Mouse (Mus musculus) frontal cortex, postnatal 25 days (tissue): Measurements from ENCODE around the gene 2810006K23Rik.
"Not testable (repeated sequence)": the region's sequence is repeated elsewhere in the genome, so short reads cannot be mapped to it uniquely, and the experiment has no call there.

Source experiments
- DNase-seq, 2 experiments: peaks; one replicate each; pipeline ENCODE4 v3.0.0; 2022; ENCODE audit warnings: low spot score in 2 of 2

Gene 2810006K23Rik

DNA sequence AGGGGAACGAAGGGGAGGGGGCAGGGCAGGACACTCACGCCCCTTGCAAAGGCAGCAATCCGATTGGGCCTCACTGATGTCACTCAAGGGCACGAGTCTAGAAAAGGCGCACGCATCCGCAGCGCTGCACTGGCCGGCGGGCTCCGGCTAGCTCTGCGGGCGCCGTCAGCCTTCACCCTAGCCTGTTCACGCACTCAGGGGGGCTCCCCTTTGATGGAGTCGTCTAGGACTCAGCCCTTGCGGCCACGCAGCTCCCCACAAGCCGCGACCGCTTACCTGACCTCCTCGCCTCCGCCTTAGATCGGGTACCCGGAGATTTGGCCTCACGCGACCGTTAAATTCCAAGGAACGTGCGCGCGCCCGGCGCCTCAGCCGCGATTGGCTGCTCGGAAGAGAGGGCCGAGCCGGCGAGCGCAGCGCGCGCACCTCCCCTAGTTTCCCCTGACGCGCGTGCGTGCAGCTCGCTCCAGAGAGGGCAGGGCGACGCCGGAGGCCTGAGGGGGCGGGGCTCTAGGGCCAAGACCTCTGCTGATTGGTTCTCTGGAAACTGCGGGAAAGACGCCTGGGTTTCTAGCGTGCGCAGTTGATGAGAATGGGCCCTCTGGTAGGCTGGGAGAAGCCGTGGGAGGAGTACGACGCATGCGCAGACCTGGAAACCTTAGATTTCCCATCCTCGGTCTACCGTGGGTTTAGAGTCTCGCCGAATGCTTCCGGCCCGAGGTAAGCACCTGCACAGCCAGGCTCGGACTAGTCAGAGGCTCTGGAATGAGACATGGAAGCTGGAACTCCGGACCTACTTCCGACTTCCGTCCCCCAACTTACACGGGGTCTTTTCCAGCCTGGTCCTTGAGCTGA, at the start of gene 2810006K23Rik, which contains the start of gene Mphosph9:
TSS of gene 2810006K23Rik (plus strand) at position 580 of the 855 bp plus-strand sequence.
TSS of gene Mphosph9 (minus strand) at position 463 of the 855 bp plus-strand sequence.
- peak; percentile 98 to 99 for DNase-seq

- DNase-seq: no peak
Observed at GRCm38 (mm10) chr5:124282854-124283253, 45.0 kb upstream of the 2810006K23Rik start.

- no peak for DNase-seq
Observed at GRCm38 (mm10) chr5:124284330-124284729, 43.6 kb upstream of the 2810006K23Rik start.

DNA sequence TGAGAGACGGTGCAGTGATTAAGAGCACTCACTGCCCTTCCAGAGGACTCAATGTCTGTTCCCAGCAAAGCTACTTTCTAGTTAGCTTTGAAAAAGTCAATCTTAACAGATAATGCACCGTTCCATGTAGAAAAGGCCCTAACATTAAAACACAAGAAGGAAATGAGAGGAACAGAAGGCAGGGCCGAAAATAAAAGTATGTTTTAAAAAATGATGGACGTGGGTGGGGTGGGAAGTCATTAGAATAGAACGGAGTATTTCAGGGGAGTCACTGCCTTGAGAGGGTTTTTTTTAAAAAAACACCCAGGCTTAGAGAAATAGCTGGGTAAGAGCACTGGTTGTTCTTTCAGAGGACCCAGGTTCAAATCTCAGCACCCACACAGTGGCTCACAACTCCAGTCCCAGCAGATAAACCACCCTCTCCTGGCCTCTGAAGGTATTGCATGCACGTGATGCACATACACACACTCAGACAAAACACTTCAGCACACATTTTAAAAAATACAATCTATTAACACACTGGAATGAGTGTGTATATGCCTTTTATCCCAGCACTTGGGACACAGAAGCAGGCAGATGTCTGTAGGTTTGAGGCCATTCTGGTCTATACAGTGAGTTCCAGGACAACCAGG, 40.2 kb upstream of the 2810006K23Rik start:
- DNase-seq: no peak

GRCm38 (mm10) chr5:124290216-124290615, 37.7 kb upstream of the 2810006K23Rik start:
- DNase-seq: no peak

GRCm38 (mm10) chr5:124293967-124294366, 33.9 kb upstream of the 2810006K23Rik start:
- DNase-seq: no peak

DNA sequence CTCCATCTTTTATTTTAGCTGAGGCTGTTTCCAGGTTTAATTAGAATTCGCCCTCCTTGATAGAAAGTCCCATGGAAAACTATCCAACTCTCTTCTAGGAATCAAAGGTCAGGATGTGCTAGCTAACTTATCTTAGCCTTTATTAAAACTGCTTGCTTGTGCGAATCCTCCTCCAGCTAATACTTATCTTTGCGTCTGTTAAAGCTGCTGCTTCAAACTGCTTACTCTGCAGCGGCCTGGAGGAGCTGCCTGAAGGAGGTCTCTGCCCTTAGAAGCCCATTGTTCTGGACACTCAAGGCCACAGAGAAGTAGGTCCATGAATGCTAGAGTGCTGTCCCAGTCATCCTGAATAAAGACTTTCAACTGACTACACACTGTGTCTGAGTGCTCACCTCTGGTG, 31.4 kb upstream of the 2810006K23Rik start:
- no peak for DNase-seq

DNA sequence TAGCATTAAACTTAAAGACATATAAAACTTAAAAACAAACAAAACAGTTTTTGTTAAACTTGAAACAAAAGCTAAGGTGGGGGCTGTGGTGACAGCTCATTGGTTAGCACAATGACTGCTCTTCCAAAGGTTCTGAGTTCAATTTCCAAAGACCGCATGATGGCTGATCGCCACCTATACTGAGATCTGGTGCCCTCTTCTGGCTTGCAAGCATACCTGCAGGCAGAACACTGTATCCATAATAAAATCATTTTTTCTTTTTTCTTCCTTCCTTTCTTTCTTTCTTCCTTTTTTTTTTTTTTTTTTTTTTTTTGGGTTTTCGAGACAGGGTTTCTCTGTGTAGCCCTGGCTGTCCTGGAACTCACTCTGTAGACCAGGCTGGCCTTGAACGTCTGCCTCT, 28.6 kb upstream of the 2810006K23Rik start:
- DNase-seq: not testable (repeated sequence)

DNA sequence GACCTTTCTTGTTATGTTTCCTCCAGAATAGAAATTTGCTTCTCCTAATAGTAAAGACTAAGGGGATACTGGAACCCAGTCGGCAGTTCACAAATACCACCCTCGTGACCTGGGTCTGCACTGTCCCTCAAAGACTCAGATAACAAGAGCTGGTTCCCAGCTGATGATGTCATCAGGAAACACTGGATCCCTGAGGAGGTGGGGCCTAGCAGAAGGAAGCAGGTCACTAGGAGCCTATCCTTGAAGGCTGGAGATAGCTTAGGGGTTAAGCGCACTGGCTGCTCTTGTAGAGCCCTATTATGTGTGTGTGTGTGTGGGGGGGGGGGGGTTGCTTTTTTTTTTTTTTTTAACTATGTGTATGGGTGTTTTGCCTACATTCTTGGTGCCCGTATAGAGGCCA, 27.8 kb upstream of the 2810006K23Rik start:
- DNase-seq: no peak

GRCm38 (mm10) chr5:124302853-124303252, 25.0 kb upstream of the 2810006K23Rik start:
- not testable (repeated sequence) for DNase-seq

- no peak for DNase-seq
Observed at GRCm38 (mm10) chr5:124309155-124309554, 18.7 kb upstream of the 2810006K23Rik start.

GRCm38 (mm10) chr5:124310091-124310490, 17.8 kb upstream of the 2810006K23Rik start:
- DNase-seq: no peak

DNA sequence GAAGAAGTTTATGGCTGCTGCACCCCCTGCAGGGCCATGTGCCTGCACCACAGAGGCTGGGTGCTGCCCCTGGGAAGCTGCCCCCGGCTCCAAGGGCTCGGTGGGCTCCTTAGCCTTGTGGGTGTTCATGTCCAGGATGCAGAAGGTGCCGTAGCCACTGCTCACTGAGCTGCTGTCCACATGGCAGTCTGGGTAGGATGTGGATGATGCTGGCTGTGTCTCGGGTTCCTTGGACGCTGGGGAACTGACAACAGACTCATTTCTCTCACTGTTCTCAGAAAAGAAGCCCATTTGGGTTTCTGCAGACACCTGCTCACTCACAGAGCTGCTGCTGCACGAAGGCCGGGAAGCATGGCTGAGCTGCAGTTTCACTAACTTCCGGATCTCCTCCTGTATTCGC, 12.4 kb upstream of the 2810006K23Rik start:
- DNase-seq: no peak

DNA sequence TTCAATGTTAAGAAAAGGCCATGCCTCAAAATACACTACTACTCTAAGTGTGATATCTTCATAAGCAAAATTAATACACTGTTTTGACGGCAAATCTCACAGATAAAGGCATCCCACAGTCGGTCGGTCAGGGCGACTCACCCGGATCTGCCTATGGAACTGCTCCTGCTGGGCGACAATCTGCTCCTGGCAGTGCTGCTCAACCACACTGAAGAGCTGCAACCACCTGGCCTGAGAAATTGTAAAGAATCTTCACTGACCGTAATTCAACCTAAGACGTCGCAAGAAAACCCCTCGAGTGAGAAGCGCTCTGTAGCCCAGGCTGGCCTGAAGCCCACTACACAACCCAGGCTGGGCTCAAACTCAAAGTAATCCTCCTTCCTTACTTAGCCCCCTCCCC, 11.9 kb upstream of the 2810006K23Rik start:
- DNase-seq: no peak

GRCm38 (mm10) chr5:124317648-124318047, 10.2 kb upstream of the 2810006K23Rik start:
- DNase-seq: no peak

DNA sequence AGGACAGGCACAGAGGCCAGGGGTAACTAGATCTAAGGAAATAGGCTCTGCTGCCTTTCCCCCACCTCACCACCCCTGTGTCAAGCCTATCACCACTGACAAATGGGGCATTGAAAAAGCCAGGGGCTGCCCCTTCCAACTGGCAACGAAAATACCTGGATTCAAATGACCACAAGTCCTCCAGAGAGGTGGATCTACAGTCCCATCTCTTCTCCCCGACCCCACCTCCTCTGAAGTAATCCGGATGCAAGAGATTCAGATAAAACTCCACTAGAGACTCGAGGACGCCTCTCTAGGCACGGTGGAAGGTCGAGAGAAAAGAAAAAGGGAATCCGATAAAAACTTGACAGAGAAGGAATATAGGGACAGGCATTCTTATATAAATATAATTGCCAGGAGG, 1.1 kb upstream of the 2810006K23Rik start:
- no peak for DNase-seq

- DNase-seq: no peak
Observed at GRCm38 (mm10) chr5:124330086-124330485, 2.2 kb downstream of the 2810006K23Rik start.

- no peak for DNase-seq
Observed at GRCm38 (mm10) chr5:124334392-124334791, 6.5 kb downstream of the 2810006K23Rik start.

DNA sequence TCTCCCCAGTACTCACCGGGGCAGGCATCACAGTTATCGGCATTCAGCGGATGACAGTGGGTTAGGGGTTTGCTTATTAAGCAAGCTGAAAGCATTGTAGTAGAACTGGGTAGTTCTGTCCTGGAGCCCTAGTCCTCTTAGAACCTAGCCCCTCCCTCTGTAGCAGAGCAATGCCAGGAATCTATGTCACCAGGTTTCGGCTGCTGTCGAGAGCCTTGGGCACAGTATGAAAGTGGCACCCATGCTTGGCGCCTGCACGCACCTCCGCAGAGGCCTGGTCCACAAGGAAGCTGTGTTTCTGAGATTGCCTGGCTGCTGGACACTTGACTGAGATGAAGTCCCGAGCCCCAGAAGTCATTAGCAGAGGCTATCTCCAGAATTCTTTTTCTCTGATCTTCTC, 9.2 kb downstream of the 2810006K23Rik start:
- DNase-seq: no peak

GRCm38 (mm10) chr5:124337909-124338308, 10.0 kb downstream of the 2810006K23Rik start:
- DNase-seq: no peak

DNA sequence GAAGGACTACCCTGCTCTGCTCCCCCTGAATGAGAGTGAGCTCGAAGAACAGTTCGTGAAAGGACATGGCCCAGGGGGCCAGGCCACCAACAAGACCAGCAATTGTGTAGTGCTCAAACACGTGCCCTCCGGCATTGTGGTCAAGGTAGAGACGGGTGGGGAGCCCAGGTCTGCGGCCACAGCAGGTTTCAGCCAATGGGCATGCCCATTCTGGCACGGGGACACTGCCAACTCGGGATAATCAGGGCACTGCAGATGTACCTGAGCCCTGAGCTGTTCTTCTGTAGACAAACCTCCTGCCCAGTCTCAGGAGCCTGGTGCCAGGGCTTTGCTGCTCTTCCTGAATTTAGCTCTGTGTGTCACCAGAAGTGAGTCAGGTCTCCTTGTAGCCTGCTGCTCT, 10.9 kb downstream of the 2810006K23Rik start:
- DNase-seq: no peak

DNA sequence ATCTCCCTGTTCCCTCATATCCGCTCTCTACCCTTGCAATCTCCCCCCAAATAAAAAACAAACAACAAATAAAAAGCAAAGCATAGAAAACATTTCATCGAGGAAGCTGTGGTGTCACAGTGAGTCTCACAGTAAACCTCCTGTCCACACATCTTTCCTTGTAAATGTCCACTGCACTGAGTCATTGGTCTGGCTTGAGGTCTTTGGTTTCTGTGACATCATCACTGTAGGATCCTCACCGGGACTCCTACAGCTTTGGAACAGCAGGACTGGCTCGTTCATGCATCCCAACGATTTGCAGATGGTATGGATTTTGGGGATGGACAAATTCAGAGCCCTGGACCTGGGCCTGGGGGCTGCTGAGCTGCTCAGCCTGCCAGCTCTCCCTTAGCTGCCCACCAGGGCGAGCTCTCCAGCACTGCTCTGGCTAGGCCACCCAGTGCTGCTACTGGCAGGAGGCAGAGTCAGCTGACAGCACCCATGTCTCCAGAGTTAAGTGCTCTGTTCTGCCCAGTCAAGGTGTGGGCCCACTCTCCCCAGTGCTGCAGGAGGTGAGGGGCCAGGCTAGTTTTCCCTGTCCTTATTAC, 14.0 kb downstream of the 2810006K23Rik start:
- DNase-seq: not testable (repeated sequence)

DNA sequence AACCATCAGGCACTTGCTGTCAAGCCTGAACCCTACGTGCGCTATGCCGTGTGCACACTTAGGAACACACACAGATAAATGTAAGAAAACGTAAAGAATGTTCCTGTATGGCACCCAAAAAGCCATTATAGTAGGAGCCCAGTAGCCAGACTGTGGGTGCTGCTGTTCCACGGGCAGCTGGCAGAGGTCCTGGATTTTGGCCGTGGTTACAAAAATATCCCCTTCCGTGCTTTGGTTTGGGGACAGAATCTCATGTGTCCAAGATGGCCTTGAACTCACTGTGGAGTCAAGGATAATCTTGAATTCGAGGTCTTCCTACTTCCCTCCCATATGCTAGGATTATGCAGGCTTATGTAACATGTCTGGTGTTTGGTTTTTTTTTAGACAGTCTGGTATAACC, 15.0 kb downstream of the 2810006K23Rik start:
- DNase-seq: no peak
